Mouse (Mus musculus): ENCODE measurements around the gene Lmnb2. TPM values are rescaled to one million over a fixed set of nuclear protein-coding genes. Genes with fewer than 3 reads are reported as not detected.
A peak's percentile ranks its signal among the peaks of the same experiment; 100 is the strongest.

Lmnb2 gene
- polyA plus RNA-seq, 1 experiment = 66.4 TPM

DNA sequence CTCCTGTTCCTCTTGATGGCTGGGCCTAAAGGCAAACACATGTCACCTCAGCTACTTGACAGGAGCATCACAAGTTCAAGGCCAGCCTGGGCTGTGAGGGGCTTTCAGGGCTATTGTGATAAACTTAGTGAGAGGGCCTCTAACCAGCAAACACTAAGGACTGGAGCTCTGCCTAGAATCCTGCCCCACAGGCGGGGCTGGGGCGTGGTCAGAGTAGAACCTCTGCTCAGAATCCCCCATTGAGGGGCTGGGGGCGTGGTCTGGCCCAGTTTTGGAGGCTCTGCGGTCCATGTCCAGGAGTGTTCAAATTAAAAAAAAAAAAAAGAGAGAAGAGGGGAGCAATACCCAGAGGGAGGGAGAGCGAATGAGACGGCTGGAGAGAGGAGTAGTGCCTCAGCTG is 22.3 kb downstream of the Lmnb2 start:
- Histone ChIP-seq H3ac (ENCODE audit: control insufficient read depth, insufficient read length, low read depth) (no peak overlapping the region), H3K36me3 (ENCODE audit: control insufficient read depth, insufficient read depth) (peaks cover 19% of the 10 kb centered on the region), H3K27me3 (ENCODE audit: control insufficient read depth, insufficient read depth, insufficient read length) (peaks cover 4% of the 10 kb centered on the region), H3K4me3 (ENCODE audit: insufficient read depth, poor library complexity, severe bottlenecking) (no peak overlapping the region), H3K79me3 (ENCODE audit: low read depth) (peaks cover 19% of the 10 kb centered on the region), H3K79me2 (ENCODE audit: control insufficient read depth, insufficient read depth) (peaks cover 27% of the 10 kb centered on the region)
- no peak for TF ChIP-seq MYOD1 (IDR thresholded peaks at IDR 0.05; ENCODE audit: control insufficient read depth, insufficient read length, low read depth)
- TF ChIP-seq USF1 (IDR thresholded peaks at IDR 0.05; ENCODE audit: low read depth) = no peak
- TF ChIP-seq MAX (IDR thresholded peaks at IDR 0.05) = no peak
- TF ChIP-seq MYOG (IDR thresholded peaks at IDR 0.05; ENCODE audit: control insufficient read depth, extremely low read depth, insufficient read length) = no peak
- no peak for TF ChIP-seq CTCF (IDR thresholded peaks at IDR 0.05; ENCODE audit: control insufficient read depth, insufficient read depth, insufficient read length)
- TF ChIP-seq FOSL1 (IDR thresholded peaks at IDR 0.05; ENCODE audit: insufficient read depth, low read length, poor library complexity, severe bottlenecking) = no peak
- no peak for TF ChIP-seq CEBPB (IDR thresholded peaks at IDR 0.05; ENCODE audit: low read depth)

DNA sequence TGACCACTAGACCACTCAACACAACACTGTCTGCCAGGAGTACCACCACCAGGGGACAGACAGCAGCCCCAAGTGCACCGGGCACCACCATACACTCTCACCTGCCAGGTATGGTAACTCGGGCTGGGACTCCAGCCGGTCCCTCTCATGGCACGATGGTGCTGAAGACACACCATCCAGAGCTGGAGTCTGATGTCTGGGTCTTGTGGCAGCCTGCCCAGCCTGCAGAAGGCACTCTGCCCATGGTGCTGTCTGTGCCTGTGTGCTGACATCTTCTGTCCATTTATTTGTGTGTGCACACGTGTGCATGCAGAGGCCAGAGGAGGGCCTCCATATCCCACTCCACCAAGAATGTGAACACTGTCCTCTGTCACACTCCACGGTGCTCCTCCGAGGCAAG is 22.9 kb downstream of the Lmnb2 start:
- peaks cover 23% of the 10 kb centered on the region for H3K79me2 ChIP-seq (ENCODE audit: control insufficient read depth, insufficient read depth)
- H3K79me3 ChIP-seq (ENCODE audit: low read depth) = peaks cover 17% of the 10 kb centered on the region
- no peak overlapping the region for H3K4me3 ChIP-seq (ENCODE audit: insufficient read depth, poor library complexity, severe bottlenecking)
- H3K36me3 ChIP-seq (ENCODE audit: control insufficient read depth, insufficient read depth) = peaks cover 19% of the 10 kb centered on the region
- H3K27me3 ChIP-seq (ENCODE audit: control insufficient read depth, insufficient read depth, insufficient read length) = peaks cover 8% of the 10 kb centered on the region
- TF ChIP-seq USF1 (IDR thresholded peaks at IDR 0.05; ENCODE audit: low read depth) = no peak
- no peak for TF ChIP-seq MYOD1 (IDR thresholded peaks at IDR 0.05; ENCODE audit: control insufficient read depth, insufficient read length, low read depth)
- no peak for TF ChIP-seq MYOG (IDR thresholded peaks at IDR 0.05; ENCODE audit: control insufficient read depth, extremely low read depth, insufficient read length)
- no peak for TF ChIP-seq MAX (IDR thresholded peaks at IDR 0.05)
- no peak for TF ChIP-seq CEBPB (IDR thresholded peaks at IDR 0.05; ENCODE audit: low read depth)
- TF ChIP-seq FOSL1 (IDR thresholded peaks at IDR 0.05; ENCODE audit: insufficient read depth, low read length, poor library complexity, severe bottlenecking) = no peak
- TF ChIP-seq CTCF (IDR thresholded peaks at IDR 0.05; ENCODE audit: control insufficient read depth, insufficient read depth, insufficient read length) = no peak
- no peak overlapping the region for H3ac ChIP-seq (ENCODE audit: control insufficient read depth, insufficient read length, low read depth)

DNA sequence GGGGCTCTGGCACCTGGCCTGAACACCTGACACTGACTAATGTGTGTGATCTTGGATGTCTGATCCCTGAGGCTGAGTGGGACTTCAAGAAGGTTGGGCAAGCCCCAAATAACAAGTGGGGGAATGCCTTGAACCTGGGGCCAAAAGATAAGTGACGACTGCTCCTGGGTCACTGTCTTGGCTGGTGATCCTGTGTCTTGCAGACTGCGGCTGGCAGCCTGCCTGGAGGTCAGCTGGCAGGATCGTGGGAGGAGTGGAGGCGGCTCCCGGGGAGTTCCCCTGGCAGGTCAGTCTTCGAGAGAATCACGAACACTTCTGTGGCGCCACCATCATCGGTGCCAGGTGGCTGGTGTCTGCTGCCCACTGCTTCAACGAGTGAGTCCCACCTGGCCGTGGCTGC is 30.9 kb downstream of the Lmnb2 start:
- H3K4me3 ChIP-seq (ENCODE audit: insufficient read depth, poor library complexity, severe bottlenecking) = no peak overlapping the region
- H3K79me2 ChIP-seq (ENCODE audit: control insufficient read depth, insufficient read depth) = no peaks in the 10 kb centered on the region
- peaks cover 23% of the 10 kb centered on the region for H3K27me3 ChIP-seq (ENCODE audit: control insufficient read depth, insufficient read depth, insufficient read length)
- TF ChIP-seq CTCF (IDR thresholded peaks at IDR 0.05; ENCODE audit: control insufficient read depth, insufficient read depth, insufficient read length) (no peak), MYOD1 (IDR thresholded peaks at IDR 0.05; ENCODE audit: control insufficient read depth, insufficient read length, low read depth) (no peak), FOSL1 (IDR thresholded peaks at IDR 0.05; ENCODE audit: insufficient read depth, low read length, poor library complexity, severe bottlenecking) (no peak), USF1 (IDR thresholded peaks at IDR 0.05; ENCODE audit: low read depth) (no peak), MYOG (IDR thresholded peaks at IDR 0.05; ENCODE audit: control insufficient read depth, extremely low read depth, insufficient read length) (no peak), MAX (IDR thresholded peaks at IDR 0.05) (no peak), CEBPB (IDR thresholded peaks at IDR 0.05; ENCODE audit: low read depth) (no peak)
- no peaks in the 10 kb centered on the region for H3K36me3 ChIP-seq (ENCODE audit: control insufficient read depth, insufficient read depth)
- no peaks in the 10 kb centered on the region for H3K79me3 ChIP-seq (ENCODE audit: low read depth)
- H3ac ChIP-seq (ENCODE audit: control insufficient read depth, insufficient read length, low read depth) = no peak overlapping the region

DNA sequence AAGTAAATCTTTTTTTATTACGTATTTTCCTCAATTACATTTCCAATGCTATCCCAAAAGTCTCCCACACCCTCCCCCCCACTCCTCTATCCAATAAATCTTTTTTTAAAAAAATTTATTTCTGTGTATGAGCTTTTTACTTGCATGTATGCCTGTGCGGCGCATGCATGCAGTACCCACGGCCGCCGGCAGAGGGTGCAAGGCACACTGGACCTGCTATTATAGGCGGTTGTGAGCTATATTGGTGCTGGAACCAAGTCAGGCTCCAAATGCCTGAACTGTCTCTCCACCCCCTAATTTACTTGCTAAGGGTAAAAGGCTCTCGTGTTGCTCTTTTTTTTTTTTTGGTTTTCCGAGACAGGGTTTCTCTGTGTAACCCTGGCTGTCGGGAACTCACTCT is 36.7 kb downstream of the Lmnb2 start:
- H3K36me3 ChIP-seq (ENCODE audit: control insufficient read depth, insufficient read depth) = no peaks in the 10 kb centered on the region
- H3ac ChIP-seq (ENCODE audit: control insufficient read depth, insufficient read length, low read depth) = no peak overlapping the region
- H3K27me3 ChIP-seq (ENCODE audit: control insufficient read depth, insufficient read depth, insufficient read length) = peaks cover 7% of the 10 kb centered on the region
- no peaks in the 10 kb centered on the region for H3K79me3 ChIP-seq (ENCODE audit: low read depth)
- TF ChIP-seq CTCF (IDR thresholded peaks at IDR 0.05; ENCODE audit: control insufficient read depth, insufficient read depth, insufficient read length) = peak; percentile 92
- TF ChIP-seq USF1 (IDR thresholded peaks at IDR 0.05; ENCODE audit: low read depth) = no peak
- no peaks in the 10 kb centered on the region for H3K79me2 ChIP-seq (ENCODE audit: control insufficient read depth, insufficient read depth)
- no peak overlapping the region for H3K4me3 ChIP-seq (ENCODE audit: insufficient read depth, poor library complexity, severe bottlenecking)

DNA sequence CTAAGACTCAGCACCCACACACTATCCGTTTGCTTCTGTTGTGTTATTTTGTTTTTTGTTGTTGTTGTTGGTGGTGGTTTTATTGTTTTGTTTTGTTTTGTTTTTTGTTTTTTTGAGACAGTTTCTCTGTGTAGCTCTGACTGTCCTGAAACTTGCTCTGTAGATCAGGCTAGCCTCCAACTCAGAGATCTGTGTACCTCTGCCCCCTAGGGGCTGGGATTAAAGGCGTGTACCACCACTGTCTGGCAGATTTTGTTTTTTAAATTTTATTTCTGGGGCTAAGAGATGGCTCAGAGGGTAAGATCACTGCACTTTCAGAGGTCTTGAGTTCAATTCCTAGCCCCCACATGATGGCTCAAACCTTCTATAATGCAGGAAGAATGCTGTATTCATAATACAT is 37.1 kb downstream of the Lmnb2 start:
- Histone ChIP-seq H3ac (ENCODE audit: control insufficient read depth, insufficient read length, low read depth) (no peak overlapping the region), H3K36me3 (ENCODE audit: control insufficient read depth, insufficient read depth) (no peaks in the 10 kb centered on the region), H3K27me3 (ENCODE audit: control insufficient read depth, insufficient read depth, insufficient read length) (peaks cover 7% of the 10 kb centered on the region), H3K79me2 (ENCODE audit: control insufficient read depth, insufficient read depth) (no peaks in the 10 kb centered on the region), H3K4me3 (ENCODE audit: insufficient read depth, poor library complexity, severe bottlenecking) (no peak overlapping the region), H3K79me3 (ENCODE audit: low read depth) (no peaks in the 10 kb centered on the region)
- no peak for TF ChIP-seq CEBPB (IDR thresholded peaks at IDR 0.05; ENCODE audit: low read depth)
- TF ChIP-seq MYOD1 (IDR thresholded peaks at IDR 0.05; ENCODE audit: control insufficient read depth, insufficient read length, low read depth) = no peak
- TF ChIP-seq CTCF (IDR thresholded peaks at IDR 0.05; ENCODE audit: control insufficient read depth, insufficient read depth, insufficient read length) = no peak
- TF ChIP-seq FOSL1 (IDR thresholded peaks at IDR 0.05; ENCODE audit: insufficient read depth, low read length, poor library complexity, severe bottlenecking) = no peak
- TF ChIP-seq MAX (IDR thresholded peaks at IDR 0.05) = no peak
- TF ChIP-seq USF1 (IDR thresholded peaks at IDR 0.05; ENCODE audit: low read depth) = no peak
- no peak for TF ChIP-seq MYOG (IDR thresholded peaks at IDR 0.05; ENCODE audit: control insufficient read depth, extremely low read depth, insufficient read length)

DNA sequence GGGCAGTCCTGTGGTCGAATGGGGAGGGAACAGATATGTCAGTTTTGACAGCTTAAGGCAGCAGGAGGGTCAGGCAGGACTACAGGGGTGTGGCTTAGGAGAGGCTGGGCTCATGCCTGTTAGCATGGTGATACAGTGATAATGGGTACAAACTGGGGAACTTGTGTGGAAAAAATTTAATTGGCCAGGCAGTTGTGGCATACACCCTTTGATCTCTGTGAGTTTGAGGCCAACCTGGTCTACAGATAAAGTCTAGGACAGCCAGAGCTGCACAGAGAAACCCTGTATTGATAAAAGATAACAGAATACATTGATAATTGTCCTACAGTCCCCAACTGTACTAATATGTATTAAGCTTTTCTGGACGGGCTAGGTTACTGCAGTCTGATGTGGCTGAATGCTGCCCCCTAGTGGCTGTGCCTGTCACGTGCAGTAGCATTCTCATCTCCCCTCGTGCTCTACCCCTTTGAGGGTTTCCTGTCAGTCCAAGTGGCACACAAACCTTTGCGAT is 37.9 kb downstream of the Lmnb2 start:
- no peaks in the 10 kb centered on the region for H3K79me3 ChIP-seq (ENCODE audit: low read depth)
- no peak for TF ChIP-seq CEBPB (IDR thresholded peaks at IDR 0.05; ENCODE audit: low read depth)
- TF ChIP-seq FOSL1 (IDR thresholded peaks at IDR 0.05; ENCODE audit: insufficient read depth, low read length, poor library complexity, severe bottlenecking) = no peak
- peak; percentile 90 for TF ChIP-seq CTCF (IDR thresholded peaks at IDR 0.05; ENCODE audit: control insufficient read depth, insufficient read depth, insufficient read length)
- TF ChIP-seq MAX (IDR thresholded peaks at IDR 0.05) = peak; percentile 96
- TF ChIP-seq USF1 (IDR thresholded peaks at IDR 0.05; ENCODE audit: low read depth) = peak; percentile 84
- no peak for TF ChIP-seq MYOG (IDR thresholded peaks at IDR 0.05; ENCODE audit: control insufficient read depth, extremely low read depth, insufficient read length)
- H3K79me2 ChIP-seq (ENCODE audit: control insufficient read depth, insufficient read depth) = no peaks in the 10 kb centered on the region
- H3K36me3 ChIP-seq (ENCODE audit: control insufficient read depth, insufficient read depth) = no peaks in the 10 kb centered on the region
- no peak overlapping the region for H3ac ChIP-seq (ENCODE audit: control insufficient read depth, insufficient read length, low read depth)
- H3K27me3 ChIP-seq (ENCODE audit: control insufficient read depth, insufficient read depth, insufficient read length) = peaks cover 4% of the 10 kb centered on the region
- no peak overlapping the region for H3K4me3 ChIP-seq (ENCODE audit: insufficient read depth, poor library complexity, severe bottlenecking)

All from C2C12 (cell line).